Mouse (Mus musculus): Measurements from ENCODE around the gene Iqsec3.

Gene Iqsec3

DNA sequence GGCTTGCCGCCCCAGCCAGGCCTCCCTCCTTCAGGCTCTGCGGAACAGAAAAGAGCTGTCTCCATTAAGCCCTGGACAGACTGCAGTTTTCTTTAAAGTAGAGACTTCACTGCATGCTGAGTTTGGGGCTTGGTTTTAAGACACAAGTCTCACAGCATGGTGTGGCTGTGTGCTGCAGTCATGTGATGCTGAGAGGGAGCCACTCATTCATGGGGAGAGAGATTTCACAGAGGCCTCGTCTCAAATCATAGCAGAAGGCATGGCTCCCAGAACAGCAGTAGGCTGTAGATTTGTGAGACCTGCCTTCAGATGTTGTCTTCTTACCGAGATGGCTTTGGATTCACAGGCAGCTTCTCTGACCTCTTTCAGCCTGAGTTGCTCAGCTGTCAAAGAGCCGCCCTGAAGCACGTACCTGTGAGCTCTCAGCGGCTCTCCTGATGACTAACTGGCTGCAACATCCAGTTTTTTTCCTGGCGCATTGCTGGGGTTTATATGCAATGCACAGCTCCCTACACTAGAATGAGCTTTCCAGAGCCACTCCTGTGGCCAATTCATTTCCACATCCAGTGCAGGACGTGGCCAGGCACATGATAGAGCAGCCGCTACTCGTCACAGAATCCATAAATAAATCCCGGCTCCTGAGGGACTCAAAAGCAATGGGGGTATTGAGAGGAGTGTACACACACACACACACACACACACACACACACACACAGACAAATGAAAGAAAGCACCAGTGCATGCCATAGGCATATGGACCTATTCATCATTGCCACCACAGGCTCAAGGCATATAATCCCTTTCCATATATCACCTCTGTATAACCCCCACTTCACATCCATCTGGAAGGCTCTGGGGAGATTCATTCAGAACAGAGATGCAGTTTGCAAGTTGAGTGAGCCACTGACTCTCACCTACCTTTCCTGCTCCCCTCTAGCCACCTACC, 18.7 kb downstream of the Iqsec3 start:
- DNase-seq (ENCODE audit: low spot score): no peak

DNA sequence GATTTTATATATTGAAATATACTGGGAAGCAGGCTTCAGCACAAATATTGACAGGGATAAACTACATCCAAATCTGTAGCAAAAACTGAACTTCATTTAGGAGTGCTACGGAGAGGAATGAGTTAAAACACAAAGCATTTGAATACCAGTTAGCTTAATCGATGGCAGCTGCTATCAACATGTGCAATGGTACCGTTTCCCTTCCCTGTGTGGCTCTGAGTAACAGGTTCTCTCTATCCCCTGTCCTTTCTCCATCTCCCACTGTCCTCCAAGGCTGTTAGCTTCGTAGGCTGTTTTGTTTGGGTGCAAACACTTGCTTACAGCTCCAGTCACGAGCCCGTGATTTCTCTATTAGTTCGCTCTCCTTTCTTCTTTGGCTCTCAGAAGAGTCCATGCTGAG, 19.7 kb downstream of the Iqsec3 start:
- no peak for DNase-seq (ENCODE audit: low spot score)

DNA sequence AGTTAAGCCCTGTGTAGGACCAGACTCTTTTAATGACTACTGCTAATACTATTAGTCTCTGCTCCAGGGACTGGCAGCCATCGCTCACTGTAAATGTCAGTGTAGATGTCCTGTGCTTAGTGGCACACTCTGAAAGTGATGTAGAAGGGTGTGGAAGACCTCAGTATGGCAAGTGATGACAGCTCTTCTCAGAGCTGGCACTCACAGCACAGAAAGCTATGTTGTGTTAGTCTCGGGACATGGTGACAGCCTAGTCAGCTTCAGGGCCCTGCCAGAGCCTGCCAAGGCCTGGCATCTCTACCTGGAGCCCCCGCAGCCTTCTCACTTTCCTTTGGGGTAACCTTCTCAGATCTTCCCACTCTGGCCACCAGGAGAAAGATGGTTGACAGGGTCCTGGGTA, 21.8 kb downstream of the Iqsec3 start:
- DNase-seq (ENCODE audit: low spot score): no peak

DNA sequence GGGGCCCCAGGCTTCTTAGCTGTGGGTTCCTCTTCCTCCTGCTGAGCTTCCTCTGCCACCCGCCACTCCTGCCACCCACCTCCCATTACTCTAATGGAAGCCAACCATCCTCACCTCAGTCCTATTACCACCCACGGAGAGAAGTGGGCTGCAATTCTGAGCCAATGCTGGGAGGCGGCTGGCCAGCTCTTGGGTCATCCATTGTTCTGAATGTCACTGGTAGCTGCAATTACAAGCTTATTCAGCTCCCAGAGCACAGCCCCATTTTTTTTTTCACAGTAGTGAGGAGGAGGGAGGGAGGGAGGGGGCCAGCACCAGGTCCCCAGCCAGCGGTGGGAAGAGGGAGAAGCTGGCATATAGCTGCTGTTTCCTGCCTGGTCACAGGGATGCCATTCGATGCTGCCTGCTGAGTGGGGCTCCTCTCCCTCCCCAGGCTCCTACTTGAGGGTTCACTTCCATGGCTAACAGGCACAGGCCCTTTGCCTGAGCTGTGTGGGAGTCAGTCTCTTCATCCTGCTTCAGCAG, 32.7 kb downstream of the Iqsec3 start:
- DNase-seq (ENCODE audit: low spot score): no peak

DNA sequence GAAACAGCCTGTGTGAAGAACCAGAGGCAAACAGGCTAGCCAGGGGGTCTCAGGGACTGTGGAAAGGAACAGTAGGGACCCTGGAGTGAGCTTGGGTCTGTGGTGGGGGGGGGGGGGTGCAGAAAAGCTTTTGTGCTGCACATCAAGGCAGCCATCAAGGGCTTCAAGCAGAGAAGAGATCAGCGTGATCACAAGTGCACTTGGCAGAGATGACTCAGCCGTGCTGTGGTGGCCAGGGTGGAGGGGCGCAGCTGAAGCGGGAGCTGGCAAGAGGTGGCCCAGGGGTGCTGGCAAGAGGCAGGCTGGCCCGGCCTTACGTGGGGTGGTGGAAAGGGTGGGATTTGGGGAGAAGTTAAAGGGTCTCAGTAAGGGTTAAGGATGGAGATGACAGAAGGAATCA, 48.6 kb downstream of the Iqsec3 start:
- DNase-seq (ENCODE audit: low spot score): no peak

DNA sequence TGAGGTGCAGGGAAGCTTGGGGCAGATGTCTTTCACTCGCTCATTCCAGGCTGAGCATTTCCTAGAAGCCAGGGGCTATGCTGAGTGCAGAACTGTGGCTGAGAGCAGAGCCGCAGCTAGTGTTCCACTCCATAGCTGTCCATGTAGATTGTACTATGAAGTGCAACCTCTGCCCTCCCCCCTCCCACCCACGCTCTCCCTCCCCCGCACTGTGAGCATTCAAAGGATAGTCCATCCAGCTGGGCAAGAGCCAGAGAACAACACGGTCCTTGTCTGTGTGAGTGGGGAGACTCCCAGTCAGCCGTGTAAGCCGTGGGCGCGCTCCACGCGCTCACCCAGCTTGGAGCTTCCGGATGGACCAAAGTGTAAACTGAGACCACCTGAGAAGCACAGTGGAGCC, 49.1 kb downstream of the Iqsec3 start:
- no peak for DNase-seq (ENCODE audit: low spot score)

DNA sequence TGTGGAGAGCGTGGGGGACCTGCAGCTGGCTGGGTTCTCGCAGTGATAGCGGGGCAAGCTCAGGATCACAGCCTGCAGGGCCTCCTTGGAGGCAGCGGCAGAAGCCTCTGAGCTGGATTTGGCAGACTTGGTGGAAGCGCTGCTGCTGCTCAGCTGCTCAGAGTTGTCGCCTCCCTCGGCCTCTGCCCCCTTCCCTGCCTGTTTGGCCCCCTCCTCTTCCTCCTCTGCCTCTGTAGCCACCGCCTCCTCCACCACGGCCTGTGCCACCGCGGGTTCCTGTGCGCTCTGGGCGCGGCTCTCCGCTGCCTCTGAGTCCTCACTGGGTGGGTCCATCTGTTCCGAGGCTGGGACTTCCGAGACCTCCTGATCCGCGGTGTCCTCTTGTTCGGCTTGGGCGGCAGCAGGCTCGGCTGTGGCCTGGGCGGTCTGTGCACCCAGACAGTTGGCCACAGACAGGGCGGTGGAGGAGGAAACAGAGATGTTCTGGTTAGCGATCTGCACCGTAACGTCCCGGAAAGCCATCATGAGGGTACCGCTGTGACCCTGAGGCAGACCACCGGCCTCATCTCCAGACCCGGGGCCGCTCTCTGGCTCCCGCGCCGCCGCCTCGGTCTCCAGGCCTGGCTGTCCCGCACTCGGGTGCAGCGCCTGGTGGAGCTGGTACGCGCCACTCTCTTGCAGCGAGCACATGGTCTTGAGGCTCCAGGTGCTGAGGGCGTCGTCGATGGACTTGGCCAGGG, 60.8 kb downstream of the Iqsec3 start:
- no peak for DNase-seq (ENCODE audit: low spot score)

DNA sequence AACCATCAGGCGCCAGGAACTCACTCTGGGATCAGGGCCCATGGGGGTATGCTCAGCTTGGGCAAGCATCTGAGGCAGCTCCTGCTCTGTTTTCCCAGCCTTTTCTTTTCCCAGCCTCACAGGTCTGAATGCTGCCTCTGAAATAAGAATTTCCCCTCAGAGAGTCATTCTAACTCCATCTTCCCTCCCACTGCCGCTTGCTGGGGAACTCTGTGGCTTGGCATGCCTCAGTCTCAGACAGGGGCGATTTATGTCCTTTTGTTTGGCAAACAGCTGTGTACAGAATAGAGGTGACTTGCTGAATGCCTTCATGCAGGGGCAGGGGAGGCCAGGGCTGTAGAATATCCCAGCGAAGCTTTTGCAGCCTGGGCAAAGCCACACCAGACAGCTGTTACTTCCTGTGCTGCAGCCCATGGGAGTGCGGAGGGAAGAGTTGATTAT, 65.9 kb downstream of the Iqsec3 start:
- no peak for DNase-seq (ENCODE audit: low spot score)

DNA sequence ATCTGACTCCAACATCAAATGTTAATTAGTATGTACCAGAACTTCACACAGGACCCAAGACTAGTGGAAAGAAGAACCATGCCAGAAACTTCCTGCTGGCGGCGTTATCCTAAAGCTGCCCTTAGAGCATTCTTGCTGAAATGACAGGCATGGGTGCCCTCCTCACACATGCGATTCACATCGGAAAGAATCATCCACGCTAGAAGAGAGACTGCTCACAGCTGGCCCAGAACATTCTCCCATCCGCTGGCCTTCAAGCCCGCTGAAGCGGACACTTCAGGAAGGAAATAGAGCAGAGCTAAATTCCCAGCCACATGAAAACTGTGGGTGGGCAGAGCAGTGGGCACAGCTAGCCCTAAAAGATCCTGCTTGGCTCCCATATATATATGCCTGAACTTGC, 68.2 kb downstream of the Iqsec3 start:
- no peak for DNase-seq (ENCODE audit: low spot score)

DNA sequence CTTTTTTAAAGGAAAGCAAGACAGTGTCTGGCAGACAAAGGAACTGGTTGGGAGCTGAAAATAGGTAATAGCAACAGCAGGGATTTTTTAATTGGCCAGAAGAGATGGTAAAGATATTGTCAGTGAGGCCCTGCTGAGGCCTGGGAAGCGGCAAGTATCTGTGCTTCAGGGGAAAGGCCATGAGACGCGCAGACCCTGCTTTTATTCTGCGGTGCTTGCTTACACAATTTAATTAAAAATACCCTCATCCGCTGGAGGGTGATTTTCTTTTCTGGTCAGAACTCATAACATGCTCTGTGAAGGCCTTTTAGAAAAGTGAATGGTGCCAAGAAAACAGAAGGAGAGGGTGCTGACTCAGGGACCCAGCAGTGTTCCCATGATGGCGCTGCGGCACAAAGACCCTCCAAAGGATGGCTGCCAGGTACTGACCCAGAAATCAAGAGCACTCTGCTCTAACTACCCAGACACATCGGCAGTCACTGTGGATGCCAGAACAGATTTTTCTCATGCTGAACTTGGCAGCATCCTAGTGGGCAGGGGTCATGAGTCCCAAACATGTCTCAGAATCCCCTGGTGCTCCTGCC, 70.7 kb downstream of the Iqsec3 start:
- no peak for DNase-seq (ENCODE audit: low spot score)

DNA sequence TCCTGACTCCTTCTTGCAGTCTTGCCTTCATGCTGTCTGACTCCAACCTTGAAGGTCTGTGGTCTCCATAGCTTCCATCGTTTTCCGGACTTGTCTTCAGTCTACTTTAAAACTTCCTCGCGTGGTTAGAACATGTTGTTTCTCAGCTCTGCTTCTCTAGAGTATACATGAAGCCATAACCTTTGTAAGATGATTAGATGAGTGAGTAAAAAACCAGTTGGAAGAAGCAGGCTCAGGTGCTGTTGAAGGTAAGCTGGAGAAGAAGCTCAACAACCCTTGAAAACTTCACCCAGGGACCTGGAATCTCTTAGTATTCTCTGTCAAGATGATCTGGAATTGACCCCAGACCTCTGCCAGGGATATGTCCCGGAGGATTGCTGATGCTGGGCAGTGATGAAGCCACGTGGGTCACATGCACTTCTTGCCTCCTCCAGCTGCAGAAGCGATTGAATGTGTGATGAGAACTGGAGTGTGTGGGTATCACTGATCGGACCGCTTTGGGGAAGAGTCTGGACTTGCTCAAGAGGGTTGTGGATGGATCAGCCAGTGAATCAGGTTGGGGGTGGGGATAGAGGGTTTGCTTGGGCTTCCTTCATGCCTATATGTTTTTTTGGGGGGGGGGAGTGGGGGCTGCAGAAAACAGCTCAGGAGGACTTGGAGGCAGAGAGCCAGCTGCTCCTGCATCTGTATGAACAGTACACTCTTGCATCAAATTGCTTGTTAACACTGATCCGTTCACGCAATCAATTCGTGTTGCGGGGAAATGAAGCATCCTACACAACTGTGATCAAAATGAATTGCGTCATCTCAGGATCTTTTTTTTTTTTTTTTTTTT, 71.4 kb downstream of the Iqsec3 start:
- DNase-seq (ENCODE audit: low spot score): no peak

DNA sequence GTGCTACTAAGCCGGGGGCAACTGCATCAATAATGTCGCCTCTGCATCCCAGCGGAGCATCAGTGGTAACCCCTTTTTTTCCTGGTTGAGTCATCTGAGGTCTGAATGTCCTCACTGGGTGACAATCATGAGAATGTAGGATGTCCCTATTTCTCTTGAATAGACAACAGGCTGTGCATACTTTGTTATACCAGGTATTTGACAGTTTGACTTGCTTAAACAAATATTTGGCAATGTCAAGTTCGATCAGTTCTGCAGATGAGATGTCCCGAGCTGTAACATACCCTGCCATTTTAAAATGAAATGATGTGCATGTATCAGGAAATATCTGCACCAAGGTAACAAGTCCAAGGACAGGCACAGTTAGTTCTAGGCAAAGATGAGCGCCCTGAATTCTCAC, 72.3 kb downstream of the Iqsec3 start:
- no peak for DNase-seq (ENCODE audit: low spot score)

DNA sequence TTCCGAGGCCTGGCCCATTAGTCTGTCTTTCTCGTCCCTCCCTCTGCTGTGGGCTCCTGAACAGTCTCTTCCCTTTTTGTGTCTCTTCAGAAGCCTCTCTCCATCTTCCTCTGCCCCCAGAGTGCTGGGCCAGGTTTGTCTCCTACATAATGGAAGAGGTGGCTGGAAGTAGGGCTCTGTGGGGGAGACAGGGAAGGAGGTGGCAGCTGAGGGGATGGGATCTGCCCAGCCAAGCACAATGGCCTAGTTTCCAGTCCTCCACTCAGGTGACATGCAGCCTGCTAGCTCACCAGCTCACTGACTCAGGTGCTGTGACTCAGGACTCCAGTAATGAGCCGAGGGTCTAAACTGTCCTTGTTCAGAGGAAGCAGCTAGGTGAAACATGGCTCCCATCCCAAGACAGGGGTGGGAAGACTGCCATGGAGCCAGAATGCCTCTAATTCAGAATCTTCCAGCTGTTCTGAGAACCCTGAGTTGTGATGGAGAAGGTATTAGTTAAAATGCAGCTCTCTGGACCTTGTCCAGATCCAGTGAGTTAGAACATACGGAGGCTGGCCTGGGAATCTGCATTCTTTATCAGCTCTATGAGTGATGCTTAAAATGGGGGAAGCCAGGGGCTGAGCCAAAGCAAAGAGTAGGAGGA, 80.7 kb downstream of the Iqsec3 start:
- DNase-seq (ENCODE audit: low spot score): no peak

DNA sequence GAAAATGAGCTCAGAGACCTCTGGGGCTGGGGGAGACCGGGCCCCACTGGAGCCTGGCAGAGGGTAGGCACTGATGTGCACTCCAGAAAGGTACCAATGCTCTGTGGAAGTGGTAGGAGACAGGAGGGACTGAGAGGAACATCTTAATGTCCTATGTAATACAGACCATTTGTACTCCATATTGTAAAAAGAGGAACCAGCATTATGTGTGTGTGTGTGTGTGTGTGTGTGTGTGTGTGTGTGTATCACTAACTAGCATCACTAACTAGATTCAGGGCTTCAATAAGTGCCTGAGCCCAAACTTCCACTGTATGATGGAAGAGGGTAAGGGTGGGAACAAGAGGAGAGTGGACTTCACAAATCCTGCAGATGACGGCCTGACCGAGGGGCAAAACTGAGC, 88.1 kb downstream of the Iqsec3 start:
- DNase-seq (ENCODE audit: low spot score): no peak

DNA sequence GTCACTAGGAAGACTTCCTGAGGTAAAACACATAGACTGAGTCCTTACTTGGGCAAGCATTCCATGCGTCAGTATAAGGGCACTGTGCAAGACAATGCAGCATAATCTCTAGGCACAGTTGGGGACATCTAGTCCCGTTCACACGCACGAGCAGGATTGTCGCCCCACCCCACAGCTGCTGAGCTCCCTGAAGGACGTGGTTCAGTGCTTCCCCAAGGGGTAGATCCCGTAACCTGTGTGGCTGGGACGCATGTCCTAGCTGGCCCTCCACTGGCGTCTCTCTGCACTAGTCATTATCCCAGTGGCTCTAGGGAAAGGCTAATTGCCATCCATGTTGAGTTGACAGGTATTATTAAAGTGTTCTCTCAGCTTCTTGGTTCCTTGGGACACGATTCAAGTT, 91.4 kb downstream of the Iqsec3 start:
- DNase-seq (ENCODE audit: low spot score): no peak

DNA sequence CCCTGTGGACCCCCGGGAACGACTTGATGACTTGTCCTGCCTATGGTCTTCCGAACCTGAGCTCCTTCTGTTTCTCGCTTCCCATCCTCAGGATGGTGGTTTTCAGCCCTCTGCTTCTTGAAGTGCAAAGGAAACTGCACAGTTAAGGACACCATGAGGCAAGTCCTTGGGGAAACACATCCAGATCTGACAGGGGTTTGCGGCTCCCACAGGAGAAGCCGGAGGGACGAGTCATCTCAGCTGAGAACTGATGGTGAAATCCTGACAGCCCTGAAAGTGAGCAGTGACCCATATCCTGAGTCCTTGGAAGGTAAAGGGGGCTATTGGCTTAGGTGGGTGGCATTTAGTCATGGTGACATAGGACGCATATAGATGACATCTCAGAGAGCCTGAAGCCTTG, 92.9 kb downstream of the Iqsec3 start:
- DNase-seq (ENCODE audit: low spot score): no peak

DNA sequence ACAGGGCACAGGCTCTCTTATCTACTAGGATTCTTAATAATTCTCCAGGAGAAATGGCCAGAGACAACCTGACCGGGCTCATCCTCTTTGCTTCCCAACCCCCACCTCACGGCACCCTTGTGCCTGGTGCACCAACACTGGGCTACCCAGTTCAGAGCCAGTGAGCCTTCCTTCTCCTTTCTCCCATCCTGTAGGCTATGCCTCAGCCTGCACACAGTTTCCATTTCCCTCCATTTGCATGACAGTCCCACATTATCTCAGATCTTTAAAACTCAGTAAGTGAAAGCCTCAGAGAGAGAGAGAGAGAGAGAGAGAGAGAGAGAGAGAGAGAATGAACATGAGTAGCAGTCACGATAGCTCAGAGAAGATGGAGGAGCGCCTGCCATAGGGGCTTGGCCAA, 95.2 kb downstream of the Iqsec3 start:
- no peak for DNase-seq (ENCODE audit: low spot score)

DNA sequence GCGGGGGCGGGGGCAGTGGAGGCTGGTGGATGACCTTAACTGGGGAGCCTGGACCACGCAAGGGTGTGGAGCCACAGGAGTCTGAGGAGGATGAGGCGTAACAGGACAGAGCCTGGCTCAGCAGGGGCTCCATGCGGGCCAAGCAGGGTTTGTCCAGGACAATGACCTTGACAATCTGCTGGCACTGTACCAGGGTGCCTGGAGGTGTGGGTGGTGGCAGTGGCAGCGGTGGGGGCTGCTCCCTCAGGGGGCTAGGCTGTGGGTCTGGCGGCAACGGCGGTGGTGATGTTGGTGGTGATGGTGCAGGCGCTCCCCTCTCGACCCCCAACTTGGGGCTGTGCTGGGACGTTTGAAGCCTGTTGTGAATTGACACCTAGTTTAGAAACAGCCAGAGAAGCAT, 97.3 kb downstream of the Iqsec3 start:
- peak; percentile 25 for DNase-seq (ENCODE audit: low spot score)

DNA sequence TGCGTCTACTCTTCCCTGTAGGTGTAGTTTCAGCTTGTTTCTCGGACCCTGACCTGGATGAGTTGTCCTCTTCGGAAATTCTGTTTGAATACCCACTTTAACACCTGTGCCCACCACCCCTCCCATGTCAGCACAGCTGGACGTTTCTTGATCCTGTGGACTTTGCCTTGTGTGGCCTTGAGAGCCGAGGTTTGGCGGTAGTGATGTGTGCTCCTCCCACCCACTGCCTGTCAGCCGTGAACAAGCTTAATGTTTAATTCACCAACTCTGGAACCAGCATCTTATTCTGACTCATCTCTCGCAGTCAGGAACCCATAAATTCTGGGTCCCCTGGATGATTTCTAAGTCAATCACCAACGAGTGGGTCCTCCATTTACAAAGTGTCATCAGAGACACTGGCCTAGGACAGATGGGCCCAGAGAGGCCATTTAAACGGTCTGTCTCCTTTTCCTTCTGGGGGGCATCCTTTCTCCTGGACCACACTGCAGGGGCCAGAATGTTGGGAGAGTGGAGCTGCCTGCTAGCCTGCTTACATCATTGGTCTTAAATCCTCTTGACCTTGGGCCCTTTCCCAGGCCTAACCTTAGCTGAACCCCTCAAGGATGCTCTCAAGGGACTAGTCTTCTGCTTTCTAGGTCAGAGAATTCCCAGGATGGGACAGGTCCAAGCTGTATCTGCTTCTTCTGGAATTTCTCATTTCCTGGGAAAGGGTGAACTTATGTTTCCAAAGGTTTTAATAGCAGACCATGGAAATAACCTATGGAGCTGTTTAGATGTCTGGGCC, 102.1 kb downstream of the Iqsec3 start:
- DNase-seq (ENCODE audit: low spot score): no peak

DNA sequence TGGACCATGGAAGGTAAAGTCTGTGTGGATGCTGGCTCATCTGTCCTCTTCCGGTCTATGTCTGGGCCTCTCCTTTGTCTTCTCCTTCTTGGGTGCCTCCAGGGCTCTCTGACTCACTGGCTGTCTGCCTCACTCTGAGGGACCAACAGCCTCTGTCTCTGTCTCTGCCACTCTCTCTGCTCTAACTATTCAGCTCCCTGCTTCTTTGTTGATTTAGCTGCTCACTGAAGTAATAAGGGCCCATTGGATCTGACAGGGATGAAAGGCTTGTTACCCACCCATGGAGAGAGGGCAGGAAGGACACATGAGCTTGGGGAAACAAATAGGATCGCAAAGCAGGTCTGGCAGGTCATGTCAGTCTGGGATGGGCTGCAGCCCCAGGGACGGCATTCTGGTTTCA, 106.4 kb downstream of the Iqsec3 start:
- no peak for DNase-seq (ENCODE audit: low spot score)

All from ovary, postnatal 36 days (tissue).